Mouse (Mus musculus) stomach, embryonic 14.5 days (tissue): ENCODE measurements at regions not wholly inside any gene's neighbourhood (a gene's known extent, or its start where the extent isn't known, plus 50 kb on each side); places are given as distances from the start of the nearest gene placed in this dataset.
"Not testable (repeated sequence)": the region's sequence is repeated elsewhere in the genome, so short reads cannot be mapped to it uniquely, and the experiment has no call there.

Source experiments
- ATAC-seq: fragments of 200-750 bp; cut with Nextera tagmentation; 2 replicates; pipeline ENCODE4 v1.8.0; 2017; ENCODE audit warnings: low read depth, moderate TSS enrichment; ENCODE audit not compliant: insufficient number of reproducible peaks, insufficient read depth, low FRiP score
- H3K27ac ChIP-seq: fragments of 300-500 bp; sonication (generic); 2 replicates; pipeline ENCODE4 v1.5.1; 2014; ENCODE audit warnings: mild to moderate bottlenecking, low read length, moderate library complexity, mixed read lengths
- H3K27me3 ChIP-seq: fragments of 300-500 bp; sonication (generic); 2 replicates; pipeline ENCODE4 v1.6.1; 2014; ENCODE audit warnings: low read length, control low read depth, mixed read lengths; ENCODE audit not compliant: control insufficient read depth, insufficient read depth
- H3K36me3 ChIP-seq: fragments of 300-500 bp; sonication (generic); 2 replicates; pipeline ENCODE4 v1.6.1; 2014; ENCODE audit warnings: mild to moderate bottlenecking, control low read depth, low read length, moderate library complexity, mixed read lengths; ENCODE audit not compliant: control insufficient read depth, insufficient read depth
- H3K4me1 ChIP-seq: fragments of 300-500 bp; sonication (generic); 2 replicates; pipeline ENCODE4 v1.6.1; 2014; ENCODE audit warnings: low read length, control low read depth, mixed read lengths; ENCODE audit not compliant: control insufficient read depth, insufficient read depth
- H3K4me2 ChIP-seq: fragments of 300-500 bp; sonication (generic); replicated peaks from 2 replicates; pipeline ENCODE4 v1.6.1; 2014; ENCODE audit warnings: low read depth, low read length, control low read depth
- H3K4me3 ChIP-seq: fragments of 300-500 bp; sonication (generic); 2 replicates; pipeline ENCODE4 v1.5.1; 2014; ENCODE audit warnings: low read depth, low read length, control low read depth
- H3K9ac ChIP-seq: fragments of 300-500 bp; sonication (generic); replicated peaks from 2 replicates; pipeline ENCODE4 v1.6.1; 2014; ENCODE audit warnings: low read depth, mild to moderate bottlenecking, control low read depth, low read length, moderate library complexity, mixed read lengths
- H3K9me3 ChIP-seq: fragments of 300-500 bp; sonication (generic); 2 replicates; pipeline ENCODE4 v1.6.1; 2016; ENCODE audit warnings: low read depth, low read length, control low read depth; ENCODE audit not compliant: control insufficient read depth
- WGBS: fragments of 180-500 bp; shearing (Covaris S2); extraction: QIAGEN DNeasy Blood & Tissue Kit; methylation state at CpG from one replicate; pipeline ENCODE4 v1.1.7; 2014; 5-methylcytosine and 5-hydroxymethylcytosine counted together

- H3K9me3 ChIP-seq: no peaks in the 10 kb centered on the region
- H3K36me3 ChIP-seq: no peaks in the 10 kb centered on the region
- H3K27ac ChIP-seq: no peak overlapping the region
- H3K9ac ChIP-seq: no peak overlapping the region
- H3K4me2 ChIP-seq: no peak overlapping the region
- WGBS: 62% methylated on average over 8 of the region's 8 CpGs
- no peaks in the 10 kb centered on the region for H3K27me3 ChIP-seq
- no peak for ATAC-seq
- H3K4me3 ChIP-seq: no peak overlapping the region
- H3K4me1 ChIP-seq: no peaks in the 10 kb centered on the region
These were observed 338.0 kb upstream of the Pkdcc start for GRCm38 (mm10) chr17:82877131-82877530.

- no peak overlapping the region for H3K27ac ChIP-seq
- H3K36me3 ChIP-seq: no peaks in the 10 kb centered on the region
- no peak for ATAC-seq
- no peak overlapping the region for H3K4me3 ChIP-seq
- 28% methylated on average over 2 of the region's 2 CpGs for WGBS
- no peaks in the 10 kb centered on the region for H3K4me1 ChIP-seq
- no peaks in the 10 kb centered on the region for H3K27me3 ChIP-seq
- H3K9me3 ChIP-seq: no peaks in the 10 kb centered on the region
- no peak overlapping the region for H3K9ac ChIP-seq
- H3K4me2 ChIP-seq: no peak overlapping the region
These were observed 314.5 kb upstream of the Pkdcc start for GRCm38 (mm10) chr17:82900602-82901001.

DNA sequence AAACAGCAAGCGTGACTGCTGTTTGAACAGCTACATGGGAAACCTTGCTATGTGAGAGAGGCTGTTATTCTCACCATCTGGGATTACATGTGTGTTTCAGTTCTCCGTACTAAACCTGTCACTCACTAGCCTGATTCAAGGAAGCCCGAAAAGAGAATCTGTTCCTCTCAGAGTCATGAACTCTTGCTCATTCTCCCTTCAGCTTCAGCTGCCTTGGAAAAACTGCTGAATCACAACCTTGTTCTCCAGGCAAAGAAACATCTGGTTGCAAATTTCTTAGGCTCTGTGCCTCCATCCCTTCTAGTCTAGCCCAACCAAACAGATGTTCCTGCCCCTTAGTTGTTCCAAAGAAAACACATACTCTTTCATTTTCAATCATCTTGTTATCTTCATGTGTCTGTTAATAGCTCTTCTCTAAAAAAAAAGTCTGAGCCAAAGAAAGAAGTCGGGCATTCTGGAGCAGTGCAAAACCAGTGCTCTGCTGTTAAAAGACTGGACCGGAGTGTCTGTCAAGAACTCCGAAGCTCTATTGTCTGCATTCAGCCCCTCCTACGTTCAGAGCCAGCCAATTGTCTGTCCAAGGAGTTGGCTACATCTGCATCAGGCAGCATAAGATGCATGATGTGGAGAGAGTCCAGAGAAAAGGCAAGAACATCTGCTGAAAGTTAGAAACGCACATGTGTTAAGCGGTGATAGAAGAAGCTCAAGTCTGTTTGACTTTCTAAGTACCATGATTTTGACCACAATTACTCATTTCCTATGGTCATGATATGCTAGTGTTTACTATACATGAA lies 313.8 kb upstream of the Pkdcc start:
- 61% methylated on average over 9 of the region's 9 CpGs for whole genome bisulfite sequencing
- H3K4me2 ChIP-seq: no peak overlapping the region
- H3K27me3 ChIP-seq: no peaks in the 10 kb centered on the region
- H3K4me3 ChIP-seq: no peak overlapping the region
- H3K4me1 ChIP-seq: no peaks in the 10 kb centered on the region
- no peaks in the 10 kb centered on the region for H3K9me3 ChIP-seq
- no peaks in the 10 kb centered on the region for H3K36me3 ChIP-seq
- H3K27ac ChIP-seq: no peak overlapping the region
- ATAC-seq: peak; percentile 10; the same call in 1 of the 2 replicates
- no peak overlapping the region for H3K9ac ChIP-seq

DNA sequence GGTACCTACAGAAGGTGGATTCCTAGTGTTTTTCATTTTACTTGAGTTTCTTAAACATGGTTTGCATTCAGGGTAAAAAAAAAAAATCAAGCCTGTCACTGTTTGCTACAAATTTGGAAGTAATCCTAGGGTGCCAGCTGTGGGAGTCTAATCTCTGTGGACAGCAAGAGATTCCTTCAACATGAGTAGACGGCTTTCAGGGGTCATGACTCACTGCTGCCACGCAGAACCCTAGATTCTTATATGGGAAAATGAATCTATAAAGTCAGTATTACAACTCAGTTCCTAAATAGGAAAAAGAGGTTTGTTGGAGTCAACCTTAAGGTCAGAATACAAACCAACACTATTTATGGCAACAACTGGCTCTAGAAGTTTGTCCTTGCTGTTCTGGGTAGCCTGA lies 310.1 kb upstream of the Pkdcc start:
- Histone ChIP-seq H3K4me3 (no peak overlapping the region), H3K4me1 (no peaks in the 10 kb centered on the region), H3K4me2 (no peak overlapping the region), H3K9me3 (no peaks in the 10 kb centered on the region), H3K36me3 (no peaks in the 10 kb centered on the region), H3K27me3 (no peaks in the 10 kb centered on the region), H3K9ac (no peak overlapping the region), H3K27ac (no peak overlapping the region)
- 81% methylated on average over 2 of the region's 2 CpGs for WGBS
- no peak for ATAC-seq

- Histone ChIP-seq H3K36me3 (no peaks in the 10 kb centered on the region), H3K9ac (no peak overlapping the region), H3K4me2 (no peak overlapping the region), H3K4me3 (no peak overlapping the region), H3K27me3 (no peaks in the 10 kb centered on the region), H3K9me3 (no peaks in the 10 kb centered on the region), H3K4me1 (no peaks in the 10 kb centered on the region), H3K27ac (no peak overlapping the region)
- ATAC-seq: no peak
- WGBS: 64% methylated on average over 3 of the region's 3 CpGs
These were observed 309.6 kb upstream of the Pkdcc start for GRCm38 (mm10) chr17:82905483-82905882.

- no peak overlapping the region for H3K4me3 ChIP-seq
- no peak overlapping the region for H3K9ac ChIP-seq
- H3K4me1 ChIP-seq: no peaks in the 10 kb centered on the region
These were observed 305.9 kb upstream of the Pkdcc start for GRCm38 (mm10) chr17:82909189-82909588.

GRCm38 (mm10) chr17:82922986-82923385 lies 292.1 kb upstream of the Pkdcc start:
- not testable (repeated sequence) for H3K4me1 ChIP-seq, H3K9ac ChIP-seq, H3K27me3 ChIP-seq, H3K27ac ChIP-seq, ATAC-seq, H3K4me3 ChIP-seq, H3K4me2 ChIP-seq, H3K36me3 ChIP-seq, H3K9me3 ChIP-seq
- 48% methylated on average over 4 of the region's 4 CpGs for WGBS

More at GRCm38 (mm10) chr17:82909189-82909588, 305.9 kb upstream of the Pkdcc start:
- no peaks in the 10 kb centered on the region for H3K36me3 ChIP-seq
- H3K27ac ChIP-seq: no peak overlapping the region
- H3K9me3 ChIP-seq: no peaks in the 10 kb centered on the region
- no peaks in the 10 kb centered on the region for H3K27me3 ChIP-seq
- H3K4me2 ChIP-seq: no peak overlapping the region
- WGBS: 59% methylated on average over 2 of the region's 2 CpGs
- no peak for ATAC-seq

DNA sequence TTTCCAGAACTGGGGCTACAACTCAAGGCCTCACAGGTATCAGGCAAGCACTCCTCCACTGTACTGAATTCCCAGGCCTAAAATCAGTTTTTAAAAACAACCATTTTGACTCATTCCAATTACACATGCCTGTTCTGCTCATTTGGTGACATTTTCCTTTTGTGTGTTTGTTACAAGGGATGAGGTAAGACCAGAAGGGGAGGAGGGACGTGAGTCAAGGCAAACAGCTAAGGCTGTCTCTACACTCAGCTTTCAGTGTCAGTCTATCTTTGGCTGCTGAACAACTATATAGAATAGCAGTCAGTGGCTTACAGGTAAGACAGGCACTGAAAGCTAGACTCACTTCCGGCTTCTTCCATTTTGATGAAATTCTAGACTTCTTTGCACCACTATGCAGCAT lies 289.3 kb upstream of the Pkdcc start:
- H3K9me3 ChIP-seq: no peaks in the 10 kb centered on the region
- no peak overlapping the region for H3K27ac ChIP-seq
- no peak overlapping the region for H3K4me3 ChIP-seq
- 79% methylated on average over 2 of the region's 2 CpGs for WGBS
- no peaks in the 10 kb centered on the region for H3K27me3 ChIP-seq
- no peaks in the 10 kb centered on the region for H3K36me3 ChIP-seq
- H3K4me1 ChIP-seq: no peaks in the 10 kb centered on the region
- no peak for ATAC-seq
- no peak overlapping the region for H3K4me2 ChIP-seq
- no peak overlapping the region for H3K9ac ChIP-seq

DNA sequence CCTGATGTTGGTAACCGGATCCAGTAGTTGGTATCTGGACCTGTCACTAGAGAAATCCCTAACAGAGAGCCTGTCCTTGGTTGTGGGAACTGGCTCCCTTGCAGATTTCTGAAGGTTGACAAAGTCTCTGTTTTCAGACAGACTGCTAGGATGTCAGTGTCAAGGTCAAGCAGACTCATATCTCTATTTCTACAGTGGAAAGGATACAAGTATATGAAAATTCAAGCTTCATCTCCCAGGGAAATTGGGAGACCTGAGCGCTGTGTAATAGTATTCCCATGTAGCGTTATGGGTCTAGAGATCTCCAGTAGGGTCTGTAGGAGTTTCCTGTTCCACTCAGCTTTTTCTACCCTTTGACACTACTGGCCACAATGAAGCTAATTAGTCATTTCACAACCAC lies 287.4 kb upstream of the Pkdcc start:
- Histone ChIP-seq H3K4me2 (no peak overlapping the region), H3K9ac (no peak overlapping the region), H3K9me3 (no peaks in the 10 kb centered on the region), H3K4me3 (no peak overlapping the region), H3K27ac (no peak overlapping the region), H3K27me3 (no peaks in the 10 kb centered on the region), H3K36me3 (no peaks in the 10 kb centered on the region), H3K4me1 (no peaks in the 10 kb centered on the region)
- whole genome bisulfite sequencing: 84% methylated on average over 3 of the region's 3 CpGs
- no peak for ATAC-seq
